Mouse (Mus musculus): ENCODE measurements around the gene Prr3. TPM values are rescaled to one million over a fixed set of nuclear protein-coding genes. Genes with fewer than 3 reads are reported as not detected.
"Not testable (repeated sequence)": the region's sequence is repeated elsewhere in the genome, so short reads cannot be mapped to it uniquely, and the experiment has no call there.

Prr3 gene
- polyA plus RNA-seq, 1 experiment from 2014 or later: 50.8 TPM

GRCm38 (mm10) chr17:35967621-35968020 lies 12.4 kb downstream of the Prr3 start:
- Histone ChIP-seq H3K4me3 (ENCODE audit: low read depth, low read length) (no peak overlapping the region), H3K4me2 (ENCODE audit: low read depth, low read length, severe bottlenecking) (no peak overlapping the region), H3K27me3 (ENCODE audit: control insufficient read depth, insufficient read depth, low read length) (no peaks in the 10 kb centered on the region), H3K9me3 (ENCODE audit: control insufficient read depth, low read length) (no peaks in the 10 kb centered on the region), H3K9ac (ENCODE audit: low read length) (no peak overlapping the region), H3K36me3 (ENCODE audit: control insufficient read depth, insufficient read depth, low read length) (peaks cover 4% of the 10 kb centered on the region; the same call in 1 of the 2 replicates), H3K27ac (ENCODE audit: low read depth, low read length) (no peak overlapping the region), H3K4me1 (replicated peaks; ENCODE audit: control insufficient read depth, insufficient read depth, low read length) (peaks cover 3% of the 10 kb centered on the region)
- 85% methylated on average over 2 of the region's 2 CpGs for WGBS
- ATAC-seq (replicated peaks; ENCODE audit: low FRiP score) (no peak), DNase-seq (ENCODE audit: low spot score) (no peak)

GRCm38 (mm10) chr17:35963279-35963678 lies 16.8 kb downstream of the Prr3 start:
- no peak for DNase-seq (ENCODE audit: low spot score)
- WGBS: 89% methylated on average over 10 of the region's 10 CpGs
- Histone ChIP-seq H3K4me3 (ENCODE audit: low read depth, low read length) (no peak overlapping the region), H3K27me3 (ENCODE audit: control insufficient read depth, insufficient read depth, low read length) (no peaks in the 10 kb centered on the region), H3K27ac (ENCODE audit: low read depth, low read length) (no peak overlapping the region), H3K9me3 (ENCODE audit: control insufficient read depth, low read length) (no peaks in the 10 kb centered on the region), H3K4me2 (ENCODE audit: low read depth, low read length, severe bottlenecking) (no peak overlapping the region), H3K9ac (ENCODE audit: low read length) (no peak overlapping the region), H3K4me1 (replicated peaks; ENCODE audit: control insufficient read depth, insufficient read depth, low read length) (no peaks in the 10 kb centered on the region; the same call in 1 of the 2 replicates), H3K36me3 (ENCODE audit: control insufficient read depth, insufficient read depth, low read length) (peaks cover 32% of the 10 kb centered on the region)
- no peak for ATAC-seq (replicated peaks; ENCODE audit: low FRiP score)

DNA sequence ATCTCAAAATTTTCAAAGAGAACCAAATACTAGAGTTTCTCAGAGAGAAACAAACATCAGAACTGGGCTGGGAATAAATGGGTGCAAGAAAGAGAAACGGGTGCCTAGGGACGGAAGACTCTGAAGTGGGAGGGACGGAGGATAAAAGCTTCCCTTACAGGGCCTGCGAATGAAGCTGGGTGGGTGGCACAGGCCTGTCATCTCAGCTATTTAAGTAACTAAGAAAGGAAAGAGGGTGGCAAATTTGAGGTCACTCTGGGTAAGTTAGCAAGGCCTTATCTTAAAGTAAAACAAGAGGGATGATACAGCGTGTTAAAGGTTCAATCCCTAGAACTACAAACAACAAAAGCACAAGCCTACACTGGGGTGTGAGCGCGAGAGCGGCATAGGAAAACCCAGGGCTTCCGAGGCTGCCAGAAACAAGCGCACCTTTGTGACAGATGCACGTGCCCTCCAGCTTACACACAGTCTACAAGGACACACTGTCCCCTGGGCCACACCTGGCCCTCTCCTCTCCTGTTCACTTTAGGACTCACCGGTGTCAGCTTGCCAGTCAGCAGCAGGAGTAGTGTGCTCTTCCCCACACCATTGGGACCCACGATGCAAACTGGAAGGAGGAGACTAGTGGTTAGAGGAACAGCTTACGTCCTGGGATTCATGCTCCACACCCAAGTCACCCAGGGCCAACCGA lies 21.4 kb downstream of the Prr3 start:
- Histone ChIP-seq H3K9ac (ENCODE audit: low read length) (no peak overlapping the region), H3K27me3 (ENCODE audit: control insufficient read depth, insufficient read depth, low read length) (no peaks in the 10 kb centered on the region), H3K4me3 (ENCODE audit: low read depth, low read length) (no peak overlapping the region), H3K36me3 (ENCODE audit: control insufficient read depth, insufficient read depth, low read length) (peaks cover 43% of the 10 kb centered on the region), H3K27ac (ENCODE audit: low read depth, low read length) (no peak overlapping the region), H3K9me3 (ENCODE audit: control insufficient read depth, low read length) (no peaks in the 10 kb centered on the region), H3K4me1 (replicated peaks; ENCODE audit: control insufficient read depth, insufficient read depth, low read length) (no peaks in the 10 kb centered on the region), H3K4me2 (ENCODE audit: low read depth, low read length, severe bottlenecking) (no peak overlapping the region)
- WGBS: 96% methylated on average over 15 of the region's 15 CpGs
- DNase-seq (ENCODE audit: low spot score) (peak; percentile 11), ATAC-seq (replicated peaks; ENCODE audit: low FRiP score) (no peak)

- WGBS: 81% methylated on average over 8 of the region's 8 CpGs
- H3K36me3 ChIP-seq (ENCODE audit: control insufficient read depth, insufficient read depth, low read length): peaks cover 22% of the 10 kb centered on the region
Measured at GRCm38 (mm10) chr17:35954665-35955064, 25.4 kb downstream of the Prr3 start.

GRCm38 (mm10) chr17:35952559-35952958 lies 27.5 kb downstream of the Prr3 start:
- H3K27me3 ChIP-seq (ENCODE audit: control insufficient read depth, insufficient read depth, low read length); DNase-seq (ENCODE audit: low spot score); H3K4me2 ChIP-seq (ENCODE audit: low read depth, low read length, severe bottlenecking); H3K9ac ChIP-seq (ENCODE audit: low read length); H3K36me3 ChIP-seq (ENCODE audit: control insufficient read depth, insufficient read depth, low read length); H3K9me3 ChIP-seq (ENCODE audit: control insufficient read depth, low read length); H3K4me3 ChIP-seq (ENCODE audit: low read depth, low read length); H3K4me1 ChIP-seq (replicated peaks; ENCODE audit: control insufficient read depth, insufficient read depth, low read length); ATAC-seq (replicated peaks; ENCODE audit: low FRiP score); H3K27ac ChIP-seq (ENCODE audit: low read depth, low read length): not testable (repeated sequence)
- 78% methylated on average over 1 of the region's 3 CpGs for WGBS

More at GRCm38 (mm10) chr17:35954665-35955064, 25.4 kb downstream of the Prr3 start:
- no peak for ATAC-seq (replicated peaks; ENCODE audit: low FRiP score)
- H3K27ac ChIP-seq (ENCODE audit: low read depth, low read length): no peak overlapping the region
- H3K9me3 ChIP-seq (ENCODE audit: control insufficient read depth, low read length): no peaks in the 10 kb centered on the region
- H3K4me2 ChIP-seq (ENCODE audit: low read depth, low read length, severe bottlenecking): no peak overlapping the region
- H3K9ac ChIP-seq (ENCODE audit: low read length): no peak overlapping the region
- no peaks in the 10 kb centered on the region for H3K4me1 ChIP-seq (replicated peaks; ENCODE audit: control insufficient read depth, insufficient read depth, low read length)
- H3K4me3 ChIP-seq (ENCODE audit: low read depth, low read length): no peak overlapping the region
- H3K27me3 ChIP-seq (ENCODE audit: control insufficient read depth, insufficient read depth, low read length): no peaks in the 10 kb centered on the region
- peak; percentile 33 for DNase-seq (ENCODE audit: low spot score)

DNA sequence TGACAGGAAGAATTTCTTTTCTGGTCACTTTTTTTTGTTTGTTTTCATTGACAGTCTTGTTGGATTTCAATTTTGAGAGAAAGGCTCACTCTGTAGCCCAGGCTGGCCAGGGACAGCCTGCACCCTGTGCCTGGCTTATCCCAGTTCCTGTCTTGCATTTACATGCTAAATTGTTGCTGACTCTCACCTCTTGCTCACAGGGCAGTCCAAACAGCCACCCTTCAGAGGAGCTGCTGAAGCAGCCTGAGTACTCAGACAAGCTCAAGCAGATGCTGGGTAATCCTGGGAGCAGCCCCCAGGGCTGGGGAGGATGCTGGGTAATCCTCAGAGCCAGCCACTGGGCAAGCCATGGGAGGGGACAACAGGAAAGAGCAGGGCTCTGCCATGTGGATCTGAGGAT lies 29.1 kb downstream of the Prr3 start:
- not testable (repeated sequence) for H3K4me2 ChIP-seq (ENCODE audit: low read depth, low read length, severe bottlenecking); H3K9me3 ChIP-seq (ENCODE audit: control insufficient read depth, low read length); H3K4me1 ChIP-seq (replicated peaks; ENCODE audit: control insufficient read depth, insufficient read depth, low read length); H3K36me3 ChIP-seq (ENCODE audit: control insufficient read depth, insufficient read depth, low read length); H3K27ac ChIP-seq (ENCODE audit: low read depth, low read length); H3K27me3 ChIP-seq (ENCODE audit: control insufficient read depth, insufficient read depth, low read length); H3K4me3 ChIP-seq (ENCODE audit: low read depth, low read length); ATAC-seq (replicated peaks; ENCODE audit: low FRiP score); H3K9ac ChIP-seq (ENCODE audit: low read length); DNase-seq (ENCODE audit: low spot score)

- WGBS: 68% methylated on average over 1 of the region's 1 CpGs
- H3K36me3 ChIP-seq (ENCODE audit: control insufficient read depth, insufficient read depth, low read length): no peaks in the 10 kb centered on the region
- H3K9ac ChIP-seq (ENCODE audit: low read length): no peak overlapping the region
- no peaks in the 10 kb centered on the region for H3K27me3 ChIP-seq (ENCODE audit: control insufficient read depth, insufficient read depth, low read length)
- H3K4me3 ChIP-seq (ENCODE audit: low read depth, low read length): no peak overlapping the region
- no peaks in the 10 kb centered on the region for H3K9me3 ChIP-seq (ENCODE audit: control insufficient read depth, low read length)
- DNase-seq (ENCODE audit: low spot score) (no peak), ATAC-seq (replicated peaks; ENCODE audit: low FRiP score) (no peak)
- no peak overlapping the region for H3K4me2 ChIP-seq (ENCODE audit: low read depth, low read length, severe bottlenecking)
- no peak overlapping the region for H3K27ac ChIP-seq (ENCODE audit: low read depth, low read length)
- no peaks in the 10 kb centered on the region for H3K4me1 ChIP-seq (replicated peaks; ENCODE audit: control insufficient read depth, insufficient read depth, low read length)
Measured at GRCm38 (mm10) chr17:35939941-35940340, 40.1 kb downstream of the Prr3 start.

GRCm38 (mm10) chr17:35939108-35939507 lies 40.9 kb downstream of the Prr3 start:
- no peak overlapping the region for H3K9ac ChIP-seq (ENCODE audit: low read length)
- H3K9me3 ChIP-seq (ENCODE audit: control insufficient read depth, low read length): no peaks in the 10 kb centered on the region
- no peak overlapping the region for H3K4me3 ChIP-seq (ENCODE audit: low read depth, low read length)
- H3K27ac ChIP-seq (ENCODE audit: low read depth, low read length): no peak overlapping the region
- ATAC-seq (replicated peaks; ENCODE audit: low FRiP score) (no peak), DNase-seq (ENCODE audit: low spot score) (no peak)
- H3K4me2 ChIP-seq (ENCODE audit: low read depth, low read length, severe bottlenecking): no peak overlapping the region
- H3K36me3 ChIP-seq (ENCODE audit: control insufficient read depth, insufficient read depth, low read length): no peaks in the 10 kb centered on the region
- H3K27me3 ChIP-seq (ENCODE audit: control insufficient read depth, insufficient read depth, low read length): no peaks in the 10 kb centered on the region
- no peaks in the 10 kb centered on the region for H3K4me1 ChIP-seq (replicated peaks; ENCODE audit: control insufficient read depth, insufficient read depth, low read length)
- 41% methylated on average over 2 of the region's 2 CpGs for WGBS

- peak; percentile 77 for DNase-seq (ENCODE audit: low spot score)
- no peak overlapping the region for H3K9ac ChIP-seq (ENCODE audit: low read length)
- ATAC-seq (replicated peaks; ENCODE audit: low FRiP score): 0 out of 2 replicates have a peak, but pooled peaks have one; percentile 36
Measured at GRCm38 (mm10) chr17:35937700-35938348, 42.2 kb downstream of the Prr3 start.

More at GRCm38 (mm10) chr17:35937700-35938348, 42.2 kb downstream of the Prr3 start:
- Histone ChIP-seq H3K4me1 (replicated peaks; ENCODE audit: control insufficient read depth, insufficient read depth, low read length) (no peaks in the 10 kb centered on the region), H3K4me2 (ENCODE audit: low read depth, low read length, severe bottlenecking) (no peak overlapping the region), H3K4me3 (ENCODE audit: low read depth, low read length) (no peak overlapping the region), H3K9me3 (ENCODE audit: control insufficient read depth, low read length) (no peaks in the 10 kb centered on the region), H3K27ac (ENCODE audit: low read depth, low read length) (no peak overlapping the region), H3K27me3 (ENCODE audit: control insufficient read depth, insufficient read depth, low read length) (no peaks in the 10 kb centered on the region), H3K36me3 (ENCODE audit: control insufficient read depth, insufficient read depth, low read length) (no peaks in the 10 kb centered on the region)
- 53% methylated on average over 2 of the region's 2 CpGs for WGBS
